Mouse (Mus musculus): ENCODE data around the gene Bmpr1b. TPM values are rescaled to one million over a fixed set of nuclear protein-coding genes. Genes with fewer than 3 reads are reported as not detected.

Gene Bmpr1b
- polyA plus RNA-seq, 1 experiment from 2014 or later: 5.5 TPM

DNA sequence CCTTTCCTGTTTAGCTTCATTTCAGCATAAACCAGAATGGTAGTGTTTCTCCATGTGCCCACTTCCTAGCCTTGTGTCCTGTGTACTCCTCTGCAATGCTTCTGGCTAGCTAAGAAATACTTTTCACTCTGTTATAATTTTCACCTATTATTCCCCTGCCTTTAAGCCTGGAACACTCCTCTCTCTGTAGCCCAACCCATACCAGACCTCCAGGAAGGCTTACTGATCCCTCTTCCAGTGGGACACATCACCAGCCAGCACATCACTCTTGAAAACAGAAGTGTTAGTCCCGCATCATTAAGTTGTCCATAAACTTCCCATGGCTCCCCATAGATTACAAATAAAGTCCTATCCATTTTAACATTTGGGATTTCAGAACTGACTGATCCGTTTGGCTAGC is 375.5 kb downstream of the Bmpr1b start:
- H3K9ac ChIP-seq: no peak overlapping the region
- H3K4me1 ChIP-seq: no peaks in the 10 kb centered on the region
- no peak overlapping the region for H3K4me2 ChIP-seq
- H3K27me3 ChIP-seq (replicated peaks): no peaks in the 10 kb centered on the region
- H3K36me3 ChIP-seq: no peaks in the 10 kb centered on the region
- no peak for ATAC-seq (ENCODE audit: insufficient read depth, low FRiP score, low read depth)
- H3K4me3 ChIP-seq (replicated peaks): no peak overlapping the region
- no peaks in the 10 kb centered on the region for H3K9me3 ChIP-seq
- no peak overlapping the region for H3K27ac ChIP-seq
- 83% methylated on average over 2 of the region's 2 CpGs for WGBS

DNA sequence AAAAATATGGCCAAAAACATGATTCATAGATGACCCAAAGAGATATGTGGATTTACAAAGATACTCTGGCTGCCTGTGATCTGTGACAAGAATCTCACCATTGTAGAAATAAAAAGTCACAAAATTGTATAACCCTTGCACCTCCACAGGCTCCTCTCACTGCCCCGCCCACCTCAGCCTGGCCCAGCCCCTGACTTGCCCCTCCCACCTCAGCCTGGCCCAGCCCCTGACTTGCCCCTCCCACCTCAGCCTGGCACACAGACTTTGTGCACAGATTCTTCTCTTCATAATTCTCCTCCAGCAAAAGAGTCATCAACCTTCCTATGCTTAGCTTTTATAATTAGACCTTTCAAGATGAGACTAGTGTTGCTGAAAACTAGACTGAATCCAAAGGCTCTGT is 377.1 kb downstream of the Bmpr1b start:
- H3K4me2 ChIP-seq: no peak overlapping the region
- ATAC-seq (ENCODE audit: insufficient read depth, low FRiP score, low read depth): no peak

DNA sequence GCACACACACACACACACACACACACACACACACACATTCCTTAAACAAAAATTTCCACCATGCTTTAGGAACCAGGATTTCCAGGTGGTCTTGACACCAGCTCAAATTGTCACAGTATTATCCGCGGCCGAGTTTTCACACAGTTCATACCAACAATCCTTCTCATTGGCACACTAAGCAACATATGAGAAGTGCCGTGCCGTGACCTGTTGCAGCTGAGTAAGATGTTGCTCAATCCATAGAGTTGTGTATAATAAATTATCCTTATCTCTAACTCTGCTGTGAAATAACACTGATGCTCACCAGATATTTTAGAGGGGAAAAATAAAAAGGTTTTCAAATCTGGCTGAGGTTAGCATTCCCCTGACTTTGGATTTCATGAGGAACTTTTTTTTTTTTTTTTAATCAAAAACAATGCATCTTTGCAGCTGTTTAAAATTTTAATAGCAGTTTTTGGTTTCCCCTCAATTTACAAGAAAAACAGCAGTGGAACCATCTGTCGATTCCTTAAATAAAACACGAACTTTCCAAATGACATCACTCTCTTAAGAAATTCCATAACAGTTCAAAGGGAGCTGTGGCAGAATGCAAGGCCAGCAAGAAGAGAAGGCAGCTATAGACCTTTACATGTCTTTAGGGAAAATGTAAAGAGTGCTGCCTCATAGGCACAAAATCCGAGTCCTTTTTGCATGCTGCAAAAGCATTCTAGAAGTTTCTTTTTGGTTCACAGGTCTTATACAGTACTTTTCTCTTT is 378.0 kb downstream of the Bmpr1b start:
- no peaks in the 10 kb centered on the region for H3K9me3 ChIP-seq
- ATAC-seq (ENCODE audit: insufficient read depth, low FRiP score, low read depth): no peak
- no peaks in the 10 kb centered on the region for H3K36me3 ChIP-seq
- H3K9ac ChIP-seq: no peak overlapping the region
- no peak overlapping the region for H3K27ac ChIP-seq
- H3K4me3 ChIP-seq (replicated peaks): no peak overlapping the region
- WGBS: 59% methylated on average over 8 of the region's 8 CpGs
- H3K4me1 ChIP-seq: no peaks in the 10 kb centered on the region
- no peak overlapping the region for H3K4me2 ChIP-seq
- no peaks in the 10 kb centered on the region for H3K27me3 ChIP-seq (replicated peaks)

More for the DNA sequence above, 377.1 kb downstream of the Bmpr1b start:
- Histone ChIP-seq H3K9ac (no peak overlapping the region), H3K27me3 (replicated peaks) (no peaks in the 10 kb centered on the region), H3K9me3 (no peaks in the 10 kb centered on the region), H3K4me3 (replicated peaks) (no peak overlapping the region), H3K36me3 (no peaks in the 10 kb centered on the region), H3K4me1 (no peaks in the 10 kb centered on the region), H3K27ac (no peak overlapping the region)
- 90% methylated on average over 1 of the region's 1 CpGs for WGBS

Other genes with a start within 250 kb of the Bmpr1b start
- 33.4 and 35.9 TPM in 2 replicates for gene Pdlim5, start 226.3 kb upstream of the Bmpr1b start, polyA plus RNA-seq (2015; fragmentation: Nextera tagmentation; extraction: Ambion mirVana)

Measured in stomach, embryonic 15.5 days (tissue).